ENCODE assay signal across 8 mouse cellular contexts in the genomic region with DNA sequence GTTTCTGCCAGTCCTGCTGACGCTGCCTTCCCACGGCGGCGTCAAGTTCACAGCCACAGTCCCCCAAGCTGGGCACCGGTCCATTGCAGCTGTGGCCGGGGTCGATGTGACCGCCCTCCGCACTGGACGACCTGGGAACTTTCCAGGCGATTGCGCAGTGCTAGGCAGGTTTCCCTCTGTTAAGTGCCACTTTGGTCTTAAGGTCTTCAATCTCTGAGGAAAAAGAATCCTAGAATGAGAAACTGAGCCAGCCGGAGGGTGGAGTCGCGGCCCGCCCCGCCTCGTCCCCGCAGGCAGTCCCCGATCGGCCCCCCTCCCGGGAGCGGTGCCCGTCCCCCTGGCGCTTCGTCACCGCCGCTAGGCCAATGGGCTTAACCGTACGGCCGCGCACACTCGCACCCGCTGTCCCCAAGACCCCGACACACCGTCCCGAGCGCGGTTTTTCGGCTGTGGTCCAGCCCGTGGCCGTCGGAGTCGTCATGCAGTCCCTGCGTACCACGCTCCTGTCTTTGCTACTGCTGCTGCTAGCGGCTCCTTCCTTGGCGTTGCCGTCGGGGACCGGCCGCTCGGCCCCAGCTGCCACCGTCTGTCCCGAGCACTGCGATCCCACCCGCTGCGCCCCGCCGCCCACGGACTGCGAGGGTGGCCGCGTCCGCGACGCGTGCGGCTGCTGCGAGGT. TPM values are rescaled to one million over a fixed set of nuclear protein-coding genes. Genes with fewer than 3 reads are reported as not detected.
DNase-seq lines count a peak whose midpoint lies in the region; ATAC-seq and TF ChIP-seq lines count a peak whose summit lies in the region.

Gene Htra1 (plus strand): TSS at position 319 of the 679 bp plus-strand sequence.

- peak within 1 kb of the TSS; percentile 39 for H3K4me3 ChIP-seq in forebrain, embryonic 11.5 days (ENCODE audit: low read depth, low read length)
- H3K4me3 ChIP-seq in heart, embryonic 13.5 days: peak within 1 kb of the TSS; percentile 73
- peak within 1 kb of the TSS; percentile 49 for H3K4me3 ChIP-seq in kidney, postnatal 0 days (replicated peaks; ENCODE audit: low read depth, low read length)
- H3K4me3 ChIP-seq in liver, adult 2 months (ENCODE audit: insufficient read depth, low read depth, low read length): peak within 1 kb of the TSS; percentile 61
- H3K4me3 ChIP-seq in midbrain, postnatal 0 days (ENCODE audit: low read depth, low read length): peak within 1 kb of the TSS; percentile 42

- no peaks in the 10 kb centered on the region for H3K9me3 ChIP-seq in forebrain, embryonic 11.5 days (ENCODE audit: control insufficient read depth, low read length)
- no peaks in the 10 kb centered on the region for H3K9me3 ChIP-seq in heart, embryonic 13.5 days
- H3K9me3 ChIP-seq in kidney, postnatal 0 days (replicated peaks; ENCODE audit: low read length): no peaks in the 10 kb centered on the region
- H3K9me3 ChIP-seq in midbrain, postnatal 0 days (ENCODE audit: low read length): no peaks in the 10 kb centered on the region

- under 1% methylated on average over 70 of the region's 70 CpGs for WGBS in forebrain, embryonic 11.5 days
- under 1% methylated on average over 70 of the region's 70 CpGs for WGBS in heart, embryonic 13.5 days
- under 1% methylated on average over 70 of the region's 70 CpGs for WGBS in kidney, postnatal 0 days
- 2% methylated on average over 70 of the region's 70 CpGs for WGBS in liver, adult 2 months
- WGBS in midbrain, postnatal 0 days: under 1% methylated on average over 70 of the region's 70 CpGs

- no peaks in the 10 kb centered on the region for H3K36me3 ChIP-seq in forebrain, embryonic 11.5 days (ENCODE audit: control insufficient read depth, insufficient read depth, low read length)
- no peaks in the 10 kb centered on the region for H3K36me3 ChIP-seq in heart, embryonic 13.5 days
- H3K36me3 ChIP-seq in kidney, postnatal 0 days (ENCODE audit: insufficient read depth, low read length): no peaks in the 10 kb centered on the region
- no peaks in the 10 kb centered on the region for H3K36me3 ChIP-seq in liver, adult 2 months (ENCODE audit: control insufficient read depth, insufficient read depth, low read length)
- no peaks in the 10 kb centered on the region for H3K36me3 ChIP-seq in midbrain, postnatal 0 days (ENCODE audit: insufficient read depth, low read length)

- ATAC-seq in forebrain, embryonic 11.5 days (replicated peaks; ENCODE audit: low FRiP score): peak; percentile 63; the same call in 1 of the 2 replicates
- peak; percentile 61; the same call in 1 of the 2 replicates for ATAC-seq in heart, embryonic 13.5 days (ENCODE audit: extremely low read depth, insufficient number of reproducible peaks, low FRiP score, low TSS enrichment)
- ATAC-seq in kidney, postnatal 0 days (replicated peaks; ENCODE audit: low FRiP score, low read depth): peak; percentile 63; the same call in 1 of the 2 replicates
- peak; percentile 68 for ATAC-seq in midbrain, postnatal 0 days (ENCODE audit: low FRiP score)

- H3K27ac ChIP-seq in forebrain, embryonic 11.5 days (ENCODE audit: low read depth, low read length): no peak within 1 kb of the TSS
- H3K27ac ChIP-seq in heart, embryonic 13.5 days (replicated peaks): peak within 1 kb of the TSS; percentile 48
- H3K27ac ChIP-seq in kidney, postnatal 0 days: no peak within 1 kb of the TSS
- no peak within 1 kb of the TSS for H3K27ac ChIP-seq in liver, adult 2 months (replicated peaks; ENCODE audit: insufficient read depth, low read depth, low read length)
- H3K27ac ChIP-seq in midbrain, postnatal 0 days (ENCODE audit: low read depth, low read length): no peak within 1 kb of the TSS

- peak; percentile 58 to 61 for DNase-seq in cerebellum, adult 18-20 months
- DNase-seq in cerebellum, adult 11 months: no peak
- DNase-seq in forebrain, embryonic 11.5 days (ENCODE audit: low spot score): peak; percentile 75
- peak; percentile 29 for DNase-seq in kidney, postnatal 0 days (ENCODE audit: low spot score)
- DNase-seq in liver, adult 2 months (ENCODE audit: extremely low read depth, low read depth, low spot score): peak; percentile 49
- DNase-seq in midbrain, postnatal 0 days (ENCODE audit: low spot score): peak; percentile 59
- DNase-seq in testis, postnatal 10 days (ENCODE audit: low spot score): peak; percentile 82

- H3K79me2 ChIP-seq in liver, adult 2 months (ENCODE audit: control insufficient read depth, insufficient read depth, low read length): no peaks in the 10 kb centered on the region

- H3K4me1 ChIP-seq in forebrain, embryonic 11.5 days (replicated peaks; ENCODE audit: control insufficient read depth, insufficient read depth, low read length): peaks cover 9% of the 10 kb centered on the region
- H3K4me1 ChIP-seq in heart, embryonic 13.5 days: peaks cover 52% of the 10 kb centered on the region
- peaks cover 18% of the 10 kb centered on the region; the same call in 1 of the 2 replicates for H3K4me1 ChIP-seq in kidney, postnatal 0 days (replicated peaks; ENCODE audit: insufficient read depth, low read length)
- H3K4me1 ChIP-seq in liver, adult 2 months (ENCODE audit: control insufficient read depth, insufficient read depth, low read length): peaks cover 5% of the 10 kb centered on the region; the same call in 1 of the 2 replicates
- peaks cover 3% of the 10 kb centered on the region; the same call in 1 of the 2 replicates for H3K4me1 ChIP-seq in midbrain, postnatal 0 days (ENCODE audit: insufficient read depth, low read length)

- no peak for TF ChIP-seq POLR2A in liver, adult 2 months (IDR thresholded peaks at IDR 0.05; ENCODE audit: extremely low read depth, insufficient read depth, low read length)

- TF ChIP-seq CTCF in kidney, postnatal 0 days (IDR thresholded peaks at IDR 0.05; ENCODE audit: low read depth): no peak
- TF ChIP-seq CTCF in liver, adult 2 months (IDR thresholded peaks at IDR 0.05; ENCODE audit: low read depth, low read length): no peak
- TF ChIP-seq CTCF in midbrain, postnatal 0 days (IDR thresholded peaks at IDR 0.05): no peak

- H3K4me2 ChIP-seq in forebrain, embryonic 11.5 days (ENCODE audit: low read depth, low read length, severe bottlenecking): peak within 1 kb of the TSS; percentile 57
- peak within 1 kb of the TSS; percentile 96 for H3K4me2 ChIP-seq in heart, embryonic 13.5 days
- H3K4me2 ChIP-seq in kidney, postnatal 0 days (ENCODE audit: low read length): peak within 1 kb of the TSS; percentile 69
- H3K4me2 ChIP-seq in midbrain, postnatal 0 days (ENCODE audit: low read depth, low read length, poor library complexity, severe bottlenecking): peak within 1 kb of the TSS; percentile 61

- no peak within 1 kb of the TSS for H3K9ac ChIP-seq in forebrain, embryonic 11.5 days (ENCODE audit: low read length)
- peak within 1 kb of the TSS; percentile 85 for H3K9ac ChIP-seq in heart, embryonic 13.5 days
- H3K9ac ChIP-seq in kidney, postnatal 0 days (ENCODE audit: low read depth, low read length): peak within 1 kb of the TSS; percentile 15; the same call in 1 of the 2 replicates
- peak within 1 kb of the TSS; percentile 67 for H3K9ac ChIP-seq in liver, adult 2 months (ENCODE audit: low read depth, low read length)
- H3K9ac ChIP-seq in midbrain, postnatal 0 days (replicated peaks; ENCODE audit: low read length, poor library complexity, severe bottlenecking): no peak within 1 kb of the TSS; the same call in 1 of the 2 replicates

- peaks cover 47% of the 10 kb centered on the region for H3K27me3 ChIP-seq in forebrain, embryonic 11.5 days (ENCODE audit: control insufficient read depth, insufficient read depth, low read length)
- H3K27me3 ChIP-seq in heart, embryonic 13.5 days (replicated peaks): peaks cover 73% of the 10 kb centered on the region
- H3K27me3 ChIP-seq in kidney, postnatal 0 days (ENCODE audit: insufficient read depth, low read length): peaks cover 20% of the 10 kb centered on the region
- peaks cover 9% of the 10 kb centered on the region for H3K27me3 ChIP-seq in liver, adult 2 months (ENCODE audit: control insufficient read depth, insufficient read depth, low read length)
- H3K27me3 ChIP-seq in midbrain, postnatal 0 days (ENCODE audit: insufficient read depth, low read length): peaks cover 55% of the 10 kb centered on the region

RNA-seq across cellular contexts. Expression of gene Htra1, which starts in this region (rescaled TPM):
- 2.7 and 4.2 TPM in 2 replicates for polyA plus RNA-seq in forebrain, embryonic 11.5 days (2014; fragmentation: Nextera tagmentation; extraction: Ambion mirVana)
- 52.9 and 65.4 TPM in 2 replicates for polyA plus RNA-seq in heart, embryonic 13.5 days (2015; fragmentation: Nextera tagmentation; extraction: Ambion mirVana)
- polyA plus RNA-seq in kidney, postnatal 0 days (2015; fragmentation: Nextera tagmentation; extraction: Ambion mirVana): 14.5 and 14.8 TPM in 2 replicates
- total RNA-seq in liver, adult 2 months (2014; rRNA removed): 3.2 and 3.6 TPM in 2 replicates
- polyA plus RNA-seq in liver, adult 2 months (2012; rRNA removed): 2.6 and 3.1 TPM in 2 replicates
- total RNA-seq in midbrain, postnatal 0 days (2014; rRNA removed): 23.5 and 31.8 TPM in 2 replicates
- polyA plus RNA-seq in midbrain, postnatal 0 days (2015; fragmentation: Nextera tagmentation; extraction: Ambion mirVana): 32.9 and 33.3 TPM in 2 replicates

Comparison
In these comparisons a context has a peak if more than half of its experiments do, and no peak if none do; other contexts are left out.
1. H3K9ac ChIP-seq: peak in heart, embryonic 13.5 days (single experiment), kidney, postnatal 0 days (single experiment) and liver, adult 2 months (single experiment); none in forebrain, embryonic 11.5 days (single experiment) and midbrain, postnatal 0 days (single experiment).
2. Peak in every context shown above with its lines, with median percentiles within 50 percentile points of each other: ATAC-seq, H3K4me2 ChIP-seq and H3K4me3 ChIP-seq.